Mouse (Mus musculus) heart, embryonic 11.5 days (tissue): ENCODE results near the gene Epn3. TPM values are rescaled to one million over a fixed set of nuclear protein-coding genes. Genes with fewer than 3 reads are reported as not detected.

Experiments
- ATAC-seq: fragments of 200-750 bp; cut with Nextera tagmentation; replicated peaks from 2 replicates; pipeline ENCODE4 v1.8.0; 2017; ENCODE audit warnings: moderate library complexity; ENCODE audit not compliant: insufficient number of reproducible peaks, low FRiP score, low TSS enrichment
- H3K27ac ChIP-seq: fragments of 300-500 bp; sonication (generic); 2 replicates; pipeline ENCODE4 v1.5.1; 2014; ENCODE audit warnings: mild to moderate bottlenecking, low read depth, low read length
- H3K27me3 ChIP-seq: fragments of 300-500 bp; sonication (generic); 2 replicates; pipeline ENCODE4 v1.6.1; 2014; ENCODE audit warnings: mild to moderate bottlenecking, low read length, mixed read lengths; ENCODE audit not compliant: control insufficient read depth, insufficient read depth
- H3K36me3 ChIP-seq: fragments of 300-500 bp; sonication (generic); 2 replicates; pipeline ENCODE4 v1.6.1; 2014; ENCODE audit warnings: mild to moderate bottlenecking, low read length, moderate library complexity, mixed read lengths; ENCODE audit not compliant: control insufficient read depth, insufficient read depth
- H3K4me1 ChIP-seq: fragments of 300-500 bp; sonication (generic); 2 replicates; pipeline ENCODE4 v1.6.1; 2014; ENCODE audit warnings: low read length; ENCODE audit not compliant: control insufficient read depth, insufficient read depth
- H3K4me2 ChIP-seq: fragments of 300-500 bp; sonication (generic); 2 replicates; pipeline ENCODE4 v1.6.1; 2014; ENCODE audit warnings: mild to moderate bottlenecking, moderate library complexity
- H3K4me3 ChIP-seq: fragments of 300-500 bp; sonication (generic); 2 replicates; pipeline ENCODE4 v1.5.1; 2014; ENCODE audit warnings: low read depth, low read length
- H3K9ac ChIP-seq: fragments of 300-500 bp; sonication (generic); 2 replicates; pipeline ENCODE4 v1.6.1; 2014; ENCODE audit warnings: mild to moderate bottlenecking, low read depth, low read length, moderate library complexity
- H3K9me3 ChIP-seq: fragments of 300-500 bp; sonication (generic); replicated peaks from 2 replicates; pipeline ENCODE4 v1.6.1; 2016; ENCODE audit warnings: low read length; ENCODE audit not compliant: control insufficient read depth
- WGBS: fragments of 180-500 bp; shearing (Covaris S2); extraction: QIAGEN DNeasy Blood & Tissue Kit; methylation state at CpG from one replicate; pipeline ENCODE4 v1.1.7; 2014; ENCODE audit not compliant: insufficient replicate concordance; 5-methylcytosine and 5-hydroxymethylcytosine counted together
- polyA plus RNA-seq: library from polyadenylated mRNA; unstranded; fragments of >200 nt; fragmentation: Nextera tagmentation; extraction: Ambion mirVana; gene quantifications from 2 replicates; pipeline ENCODE4 v1.2.1, GENCODE M21; 2014

Epn3 gene
- polyA plus RNA-seq, 1 experiment from 2014 or later = 8.2 TPM

DNA sequence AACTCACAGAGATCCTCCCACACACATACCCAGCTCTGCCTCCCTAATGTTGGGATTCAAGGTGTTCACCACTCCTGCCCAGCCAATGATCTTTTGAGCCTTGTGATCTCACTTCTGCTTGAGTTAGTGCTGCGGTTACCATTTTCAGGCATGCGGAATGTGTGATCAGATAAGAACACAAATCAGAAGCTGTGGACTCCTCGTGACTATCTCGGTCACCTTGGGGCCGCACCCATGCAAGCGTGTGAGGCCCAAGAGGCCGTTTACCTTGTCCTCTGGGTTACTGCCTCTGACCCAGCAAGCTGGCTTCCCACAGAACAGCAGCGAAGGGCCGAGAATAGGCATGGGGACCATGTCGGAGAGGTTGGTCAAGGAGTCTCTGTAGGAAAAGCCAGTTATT is 9.2 kb upstream of the Epn3 start:
- ATAC-seq = no peak
- no peaks in the 10 kb centered on the region for H3K4me1 ChIP-seq
- H3K4me2 ChIP-seq = no peak overlapping the region
- H3K4me3 ChIP-seq = no peak overlapping the region
- no peaks in the 10 kb centered on the region for H3K36me3 ChIP-seq
- H3K27ac ChIP-seq = no peak overlapping the region
- H3K9me3 ChIP-seq = no peaks in the 10 kb centered on the region
- no peaks in the 10 kb centered on the region for H3K27me3 ChIP-seq
- 71% methylated on average over 10 of the region's 10 CpGs for WGBS
- no peak overlapping the region for H3K9ac ChIP-seq

DNA sequence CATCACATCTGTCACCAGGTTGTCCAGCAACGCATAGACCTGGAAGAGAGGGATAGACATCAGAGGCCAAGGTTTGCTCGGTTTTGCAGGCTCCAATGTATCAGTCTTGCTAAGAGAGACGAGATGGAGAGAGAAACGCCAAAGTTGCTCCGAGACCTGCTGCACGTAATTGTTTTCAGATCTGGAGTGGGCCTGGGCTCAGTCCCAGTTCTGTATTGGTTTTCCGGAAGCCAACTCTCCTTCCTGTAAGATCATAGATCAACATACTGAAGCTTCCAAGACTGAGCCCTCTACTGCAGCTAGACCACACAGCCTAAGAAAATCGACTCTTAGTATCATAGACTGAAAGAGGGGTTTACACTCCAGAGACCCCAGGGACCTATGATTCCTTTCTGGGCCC is 1.7 kb upstream of the Epn3 start:
- ATAC-seq = no peak
- H3K27ac ChIP-seq = no peak overlapping the region
- H3K27me3 ChIP-seq = peaks cover 14% of the 10 kb centered on the region
- no peak overlapping the region for H3K9ac ChIP-seq
- 74% methylated on average over 8 of the region's 8 CpGs for WGBS
- H3K4me2 ChIP-seq = no peak overlapping the region
- no peak overlapping the region for H3K4me3 ChIP-seq
- H3K4me1 ChIP-seq = peaks cover 18% of the 10 kb centered on the region
- no peaks in the 10 kb centered on the region for H3K9me3 ChIP-seq
- no peaks in the 10 kb centered on the region for H3K36me3 ChIP-seq

DNA sequence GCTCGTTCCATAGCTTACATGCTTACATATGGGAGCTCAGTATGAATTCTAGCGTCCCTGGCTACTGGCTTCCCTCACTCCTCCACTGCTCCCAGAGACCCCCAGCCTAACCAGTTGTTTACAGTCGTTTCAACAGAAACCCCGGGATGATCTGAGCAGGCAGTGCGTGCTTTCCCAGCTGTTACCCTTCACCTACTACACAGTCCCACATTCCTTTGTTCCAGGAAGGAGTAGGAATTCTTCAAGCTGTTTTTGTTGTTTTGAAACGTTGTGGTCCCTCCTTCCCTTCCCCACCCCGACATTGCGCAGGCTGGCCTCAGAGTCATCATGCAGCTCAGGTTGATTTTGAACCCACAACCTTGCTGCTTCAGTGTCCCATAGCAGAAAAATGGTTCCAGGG is 588 bp upstream of the Epn3 start:
- 20% methylated on average over 8 of the region's 8 CpGs for WGBS
- peak overlapping the region; percentile 77 for H3K4me2 ChIP-seq
- peaks cover 16% of the 10 kb centered on the region for H3K27me3 ChIP-seq
- H3K4me1 ChIP-seq = peaks cover 18% of the 10 kb centered on the region
- no peaks in the 10 kb centered on the region for H3K36me3 ChIP-seq
- no peak for ATAC-seq
- H3K27ac ChIP-seq = peak overlapping the region; percentile 82; the same call in 1 of the 2 replicates
- H3K4me3 ChIP-seq = peak overlapping the region; percentile 55
- H3K9me3 ChIP-seq = no peaks in the 10 kb centered on the region
- peak overlapping the region; percentile 76 for H3K9ac ChIP-seq

DNA sequence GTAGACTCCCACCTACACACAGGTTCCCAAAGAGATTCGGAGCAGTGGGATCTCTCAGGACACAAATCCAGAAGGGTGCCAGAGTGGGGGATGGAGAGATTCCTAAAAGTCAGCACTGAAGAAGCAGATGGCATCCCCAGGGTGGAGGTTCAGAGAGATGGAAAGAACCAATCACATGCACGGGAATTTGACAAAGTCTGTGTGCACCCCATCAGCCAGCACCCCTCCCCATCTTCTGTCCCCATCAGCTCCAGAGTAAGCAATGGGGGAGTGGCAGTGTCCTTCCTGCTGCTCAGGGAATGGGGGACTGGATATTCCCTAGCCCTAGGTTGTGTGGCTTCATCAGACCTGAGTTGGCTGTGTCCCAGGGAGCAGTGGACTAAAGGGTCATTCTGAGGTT is 739 bp downstream of the Epn3 start:
- Histone ChIP-seq H3K4me2 (peak overlapping the region; percentile 77), H3K27ac (peak overlapping the region; percentile 82), H3K4me3 (peak overlapping the region; percentile 55), H3K9me3 (no peaks in the 10 kb centered on the region), H3K36me3 (no peaks in the 10 kb centered on the region), H3K9ac (peak overlapping the region; percentile 76), H3K27me3 (peaks cover 16% of the 10 kb centered on the region), H3K4me1 (peaks cover 21% of the 10 kb centered on the region)
- ATAC-seq = no peak
- WGBS = 7% methylated on average over 2 of the region's 2 CpGs

DNA sequence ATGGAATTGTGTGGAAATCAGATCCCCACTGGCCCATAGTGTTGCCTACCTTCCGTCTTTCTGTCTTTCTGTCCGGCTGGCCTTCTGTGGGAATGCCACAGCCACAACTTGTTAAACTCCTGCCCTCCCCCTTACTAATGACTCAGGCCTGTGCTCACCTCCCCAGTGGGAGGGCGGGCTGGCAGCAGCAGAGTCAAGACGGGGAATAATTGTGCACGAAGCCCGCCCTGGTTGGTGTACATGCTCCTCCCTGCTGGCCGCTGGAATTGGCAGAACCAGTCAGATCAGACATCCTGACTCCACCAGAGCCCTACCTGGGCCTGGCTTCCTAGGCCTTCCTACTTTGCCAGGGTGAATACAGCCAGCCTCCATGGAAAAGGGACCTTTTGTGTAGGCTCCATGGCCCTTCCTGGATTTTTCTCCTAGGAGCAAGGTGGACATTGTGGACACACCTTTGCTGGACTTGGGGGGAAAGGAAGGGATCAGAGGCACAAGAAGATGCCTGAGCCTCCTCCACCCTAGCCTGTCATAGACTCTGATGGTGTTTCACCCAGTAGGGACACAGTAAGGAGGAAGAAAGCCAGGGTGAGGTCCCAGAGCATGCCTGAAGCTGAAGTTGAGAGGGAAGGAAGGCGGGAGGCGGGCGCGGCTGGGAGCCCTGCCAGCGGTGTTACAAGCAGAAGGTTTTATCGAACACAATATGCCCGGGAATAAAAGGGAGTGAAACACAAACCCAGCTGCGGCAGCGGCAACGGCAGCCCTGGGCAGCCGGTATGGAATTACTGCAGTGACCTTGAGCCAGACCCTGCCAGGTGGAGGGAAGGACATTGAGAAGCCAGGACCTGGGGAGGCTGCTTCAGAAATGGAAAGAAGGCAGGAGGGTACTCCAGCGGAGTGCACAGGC is 1.4 kb downstream of the Epn3 start:
- Histone ChIP-seq H3K4me1 (peaks cover 21% of the 10 kb centered on the region), H3K27ac (peak overlapping the region; percentile 82)

DNA sequence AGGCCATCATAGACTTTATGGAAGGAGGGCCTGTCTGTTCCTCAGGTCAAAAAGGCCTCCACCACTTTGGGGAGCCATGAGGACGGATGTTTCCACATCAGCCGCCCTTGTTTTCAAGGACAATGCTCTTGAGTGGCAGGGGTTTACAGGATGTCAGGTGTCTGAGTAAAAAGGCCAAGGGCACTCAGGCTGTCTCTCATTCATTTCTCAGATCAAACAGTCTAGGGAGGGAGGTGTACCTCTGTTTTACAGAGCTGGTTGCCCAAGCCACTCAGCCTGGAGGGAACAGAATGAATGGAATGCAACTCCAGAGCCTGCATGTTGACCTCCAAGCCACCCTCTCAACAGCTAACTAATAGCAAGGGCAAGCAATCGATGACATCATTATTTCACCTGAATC is 4.4 kb downstream of the Epn3 start:
- no peak for ATAC-seq
- H3K4me3 ChIP-seq = no peak overlapping the region
- peak overlapping the region; percentile 63 for H3K27ac ChIP-seq
- H3K4me2 ChIP-seq = no peak overlapping the region
- WGBS = 56% methylated on average over 3 of the region's 3 CpGs
- H3K9ac ChIP-seq = no peak overlapping the region
- peaks cover 37% of the 10 kb centered on the region for H3K27me3 ChIP-seq
- no peaks in the 10 kb centered on the region for H3K9me3 ChIP-seq
- no peaks in the 10 kb centered on the region for H3K36me3 ChIP-seq
- H3K4me1 ChIP-seq = peaks cover 27% of the 10 kb centered on the region

More for the DNA sequence above, 1.4 kb downstream of the Epn3 start:
- Histone ChIP-seq H3K4me3 (peak overlapping the region; percentile 55), H3K27me3 (peaks cover 22% of the 10 kb centered on the region), H3K9ac (peak overlapping the region; percentile 76), H3K36me3 (no peaks in the 10 kb centered on the region), H3K4me2 (peak overlapping the region; percentile 77), H3K9me3 (no peaks in the 10 kb centered on the region)
- no peak for ATAC-seq
- 19% methylated on average over 19 of the region's 19 CpGs for WGBS

DNA sequence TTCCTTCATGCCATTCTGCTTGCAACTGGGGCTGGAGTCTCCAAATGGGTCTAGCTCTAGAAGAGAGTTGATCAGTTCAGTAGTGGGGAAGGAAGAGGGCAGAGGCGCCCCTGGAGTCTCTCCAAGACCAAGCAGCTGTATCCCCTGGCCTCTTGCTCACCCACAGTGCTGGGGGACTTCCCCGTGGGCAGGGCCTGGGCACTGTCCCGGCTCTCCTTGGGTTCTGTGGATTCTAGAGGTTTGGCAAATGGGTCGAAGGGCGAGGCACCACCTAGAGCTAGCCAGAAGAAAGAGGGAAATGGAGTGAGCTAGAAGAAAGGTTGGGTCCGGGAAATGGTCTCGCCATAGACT is 8.1 kb downstream of the Epn3 start:
- peak overlapping the region; percentile 68; the same call in 1 of the 2 replicates for H3K4me2 ChIP-seq
- H3K27ac ChIP-seq = no peak overlapping the region
- H3K36me3 ChIP-seq = no peaks in the 10 kb centered on the region
- WGBS = 53% methylated on average over 7 of the region's 7 CpGs
- H3K9me3 ChIP-seq = no peaks in the 10 kb centered on the region
- no peak for ATAC-seq
- H3K4me1 ChIP-seq = peaks cover 12% of the 10 kb centered on the region
- peak overlapping the region; percentile 49 for H3K4me3 ChIP-seq
- no peak overlapping the region for H3K9ac ChIP-seq
- peaks cover 38% of the 10 kb centered on the region for H3K27me3 ChIP-seq

DNA sequence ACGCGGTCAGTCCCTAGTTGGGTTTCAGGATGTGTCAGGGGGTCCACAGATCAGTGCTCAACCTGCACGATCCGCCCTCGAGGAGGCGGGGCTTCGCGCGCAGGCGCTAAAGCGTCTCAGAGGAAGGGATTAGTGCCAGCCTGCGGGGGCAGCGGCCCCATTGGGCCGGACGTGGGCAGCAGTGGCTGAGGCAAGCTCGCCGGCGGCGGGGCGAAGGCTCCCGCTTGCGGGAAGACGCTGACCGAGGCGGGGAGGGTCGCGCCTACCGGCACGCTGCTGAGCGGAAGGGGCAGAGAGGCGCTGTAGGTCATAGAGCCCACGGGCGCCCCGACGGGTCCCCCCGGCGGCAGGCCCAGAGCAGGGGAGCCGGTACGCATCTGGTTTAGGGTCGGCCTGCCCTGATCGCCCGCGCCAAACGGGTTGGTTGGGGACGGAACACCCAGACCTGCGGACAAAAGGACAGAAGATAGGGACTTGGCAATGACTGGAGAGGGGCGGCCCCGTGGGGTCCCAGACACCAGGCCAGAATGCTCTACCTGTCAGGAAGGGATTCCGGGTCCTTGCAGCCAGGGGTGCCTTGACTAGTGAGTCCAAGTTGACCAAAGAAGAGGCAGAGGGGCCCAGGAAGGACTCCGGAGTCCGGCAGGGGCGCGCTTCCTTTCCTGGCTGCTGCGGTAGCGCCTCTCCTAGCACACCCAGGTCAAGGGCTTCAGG is 8.6 kb downstream of the Epn3 start:
- peak overlapping the region; percentile 49 for H3K4me3 ChIP-seq
- WGBS = 5% methylated on average over 51 of the region's 55 CpGs
- H3K36me3 ChIP-seq = no peaks in the 10 kb centered on the region
- no peaks in the 10 kb centered on the region for H3K9me3 ChIP-seq
- ATAC-seq = no peak
- peak overlapping the region; percentile 68 for H3K4me2 ChIP-seq
- peak overlapping the region; percentile 48; the same call in 1 of the 2 replicates for H3K9ac ChIP-seq
- peaks cover 12% of the 10 kb centered on the region for H3K4me1 ChIP-seq
- peaks cover 36% of the 10 kb centered on the region for H3K27me3 ChIP-seq
- H3K27ac ChIP-seq = no peak overlapping the region
